Mouse (Mus musculus): ENCODE data around the gene Papss1. TPM values are rescaled to one million over a fixed set of nuclear protein-coding genes. Genes with fewer than 3 reads are reported as not detected.

The Papss1 gene
- total RNA-seq, 2 experiments from 2014 or later, result 4.7 to 5.0 TPM

Other genes with a start within 250 kb of the Papss1 start
- gene Sgms2, start 73.4 kb upstream of the Papss1 start, total RNA-seq (2021), result 1 to 10 TPM; 1.4 to 2.2 TPM